Mouse (Mus musculus): ENCODE data around the gene Csl. TPM values are rescaled to one million over a fixed set of nuclear protein-coding genes. Genes with fewer than 3 reads are reported as not detected.

Csl gene
- 1 to 10 TPM; 2.0 to 2.2 TPM for total RNA-seq (2021)
- long read RNA-seq, experiment 1: 0 reads
- long read RNA-seq, experiment 2: 0 reads

- DNase-seq: no peak
Observed at GRCm38 (mm10) chr10:99759558-99759957, at the start of gene Csl. TSS of gene Csl (minus strand) at chr10:99759658.

- no peak for DNase-seq
Observed at GRCm38 (mm10) chr10:99789418-99789817, 30.0 kb upstream of the Csl start.

- DNase-seq: no peak
Observed at GRCm38 (mm10) chr10:99774228-99775120, 15.0 kb upstream of the Csl start.

- no peak for DNase-seq
Observed at GRCm38 (mm10) chr10:99750146-99750545, 9.3 kb downstream of the Csl start.

- DNase-seq: no peak
Observed at GRCm38 (mm10) chr10:99748668-99749260, 10.7 kb downstream of the Csl start.

GRCm38 (mm10) chr10:99748009-99748408 lies 11.4 kb downstream of the Csl start:
- no peak for DNase-seq

- DNase-seq: no peak
Observed at GRCm38 (mm10) chr10:99741609-99742280, 17.7 kb downstream of the Csl start.

GRCm38 (mm10) chr10:99713129-99713528 lies 46.3 kb downstream of the Csl start:
- no peak for DNase-seq

- no peak for DNase-seq
Observed at GRCm38 (mm10) chr10:99711567-99711966, 47.9 kb downstream of the Csl start.
